33 mouse cellular contexts compared by ENCODE assay signal in genomic region chr14:51200466-51200865, GRCm38 (mm10). TPM values are rescaled to one million over a fixed set of nuclear protein-coding genes. Genes with fewer than 3 reads are reported as not detected.
"Had no signal": no experiment of that assay in that cellular context is flagged by ENCODE, and none has a peak within 500 bp of the region (broad histone marks: within the 10 kb centered on the region; RNA-seq: fewer than 3 reads in every experiment).

No protein-coding gene starts in this region.

- H3K4me2 ChIP-seq: liver, embryonic 13.5 days; midbrain, embryonic 11.5 days; neural tube, embryonic 13.5 days had no signal

- DNase-seq: kidney, adult 9 months; kidney, postnatal 14 days; kidney, postnatal 4 days; liver, embryonic 13.5 days; lung, adult 2 months; lung, postnatal 14 days; lung, postnatal 4 days; midbrain, embryonic 14.5 days; retina, postnatal 1 day; right cerebral cortex, postnatal 25 days; thymus, adult 18-20 months; thymus, postnatal 14 days; thymus, postnatal 4 days had no signal

- H3K9ac ChIP-seq: liver, embryonic 13.5 days; neural tube, embryonic 13.5 days had no signal

- H3K27ac ChIP-seq: left cerebral cortex, adult 2 months; liver, embryonic 13.5 days; neural tube, embryonic 13.5 days had no signal

- H3K9me3 ChIP-seq: liver, embryonic 13.5 days; neural tube, embryonic 13.5 days had no signal

- H3K36me3 ChIP-seq: liver, embryonic 13.5 days; neural tube, embryonic 13.5 days had no signal

- H3K4me3 ChIP-seq: left cerebral cortex, adult 2 months; liver, embryonic 13.5 days; neural tube, embryonic 13.5 days had no signal

- H3K4me1 ChIP-seq: liver, embryonic 13.5 days; neural tube, embryonic 13.5 days had no signal

- H3K27me3 ChIP-seq: liver, embryonic 13.5 days; neural tube, embryonic 13.5 days had no signal

RNA-seq across cellular contexts. Expression of gene Ang2, which starts 1.5 kb away (rescaled TPM):
- total RNA-seq: layer of hippocampus, adult 18-20 months; layer of hippocampus, postnatal 36 days; left cerebral cortex, adult 2 months; left cerebral cortex, postnatal 10 days; left cerebral cortex, postnatal 36 days; liver, adult 2 months; megakaryocyte progenitor cell, adult 5-6 weeks; megakaryocyte-erythroid progenitor cell, adult 5-6 weeks; neutrophil, adult 5-6 weeks had no signal
- polyA plus RNA-seq: kidney, embryonic 16.5 days; limb, embryonic 11.5 days; limb, embryonic 14.5 days; liver, adult 2 months; liver, embryonic 13.5 days; liver, embryonic 16.5 days; lung, adult 2 months; lung, embryonic 16.5 days; midbrain, embryonic 11.5 days; midbrain, embryonic 14.5 days; neural tube, embryonic 13.5 days; small intestine, adult 2 months; stomach, embryonic 16.5 days; testis, adult 2 months had no signal

RNA-seq across cellular contexts. Expression of gene Ear14, which starts 2.7 kb away (rescaled TPM):
- total RNA-seq: layer of hippocampus, adult 18-20 months; left cerebral cortex, adult 2 months; left cerebral cortex, postnatal 10 days; left cerebral cortex, postnatal 36 days; liver, adult 2 months; megakaryocyte progenitor cell, adult 5-6 weeks; megakaryocyte-erythroid progenitor cell, adult 5-6 weeks; neutrophil, adult 5-6 weeks had no signal
- polyA plus RNA-seq: kidney, embryonic 16.5 days; limb, embryonic 11.5 days; limb, embryonic 14.5 days; liver, adult 2 months; liver, embryonic 13.5 days; liver, embryonic 16.5 days; lung, adult 2 months; lung, embryonic 16.5 days; midbrain, embryonic 11.5 days; midbrain, embryonic 14.5 days; neural tube, embryonic 13.5 days; small intestine, adult 2 months; spleen, adult 2 months; stomach, embryonic 16.5 days; testis, adult 2 months had no signal

RNA-seq across cellular contexts. Expression of gene Rnase2b, which starts 38.4 kb away (rescaled TPM):
- total RNA-seq: layer of hippocampus, postnatal 36 days; left cerebral cortex, adult 2 months; left cerebral cortex, postnatal 10 days; left cerebral cortex, postnatal 36 days; liver, adult 2 months; megakaryocyte progenitor cell, adult 5-6 weeks; megakaryocyte-erythroid progenitor cell, adult 5-6 weeks; neutrophil, adult 5-6 weeks had no signal
- polyA plus RNA-seq: kidney, embryonic 16.5 days; limb, embryonic 11.5 days; limb, embryonic 14.5 days; liver, adult 2 months; liver, embryonic 13.5 days; liver, embryonic 16.5 days; lung, embryonic 16.5 days; midbrain, embryonic 11.5 days; midbrain, embryonic 14.5 days; neural tube, embryonic 13.5 days; small intestine, adult 2 months; spleen, adult 2 months; stomach, embryonic 16.5 days; testis, adult 2 months had no signal

RNA-seq across cellular contexts. Expression of gene Rnase1, which starts 53.9 kb away (rescaled TPM):
- total RNA-seq: left cerebral cortex, postnatal 10 days; megakaryocyte progenitor cell, adult 5-6 weeks; megakaryocyte-erythroid progenitor cell, adult 5-6 weeks; neutrophil, adult 5-6 weeks had no signal
- polyA plus RNA-seq: liver, embryonic 13.5 days; midbrain, embryonic 11.5 days; midbrain, embryonic 14.5 days had no signal

RNA-seq across cellular contexts. Expression of gene Rnase2a, which starts 55.4 kb away (rescaled TPM):
- total RNA-seq: layer of hippocampus, adult 18-20 months; layer of hippocampus, postnatal 36 days; left cerebral cortex, adult 2 months; left cerebral cortex, postnatal 10 days; left cerebral cortex, postnatal 36 days; liver, adult 2 months; megakaryocyte progenitor cell, adult 5-6 weeks; megakaryocyte-erythroid progenitor cell, adult 5-6 weeks; neutrophil, adult 5-6 weeks had no signal
- polyA plus RNA-seq: kidney, embryonic 16.5 days; limb, embryonic 11.5 days; limb, embryonic 14.5 days; liver, adult 2 months; liver, embryonic 13.5 days; liver, embryonic 16.5 days; lung, adult 2 months; lung, embryonic 16.5 days; midbrain, embryonic 11.5 days; midbrain, embryonic 14.5 days; neural tube, embryonic 13.5 days; small intestine, adult 2 months; spleen, adult 2 months; stomach, embryonic 16.5 days; testis, adult 2 months had no signal
